10 mouse cellular contexts compared by ENCODE assay signal in the genomic region with DNA sequence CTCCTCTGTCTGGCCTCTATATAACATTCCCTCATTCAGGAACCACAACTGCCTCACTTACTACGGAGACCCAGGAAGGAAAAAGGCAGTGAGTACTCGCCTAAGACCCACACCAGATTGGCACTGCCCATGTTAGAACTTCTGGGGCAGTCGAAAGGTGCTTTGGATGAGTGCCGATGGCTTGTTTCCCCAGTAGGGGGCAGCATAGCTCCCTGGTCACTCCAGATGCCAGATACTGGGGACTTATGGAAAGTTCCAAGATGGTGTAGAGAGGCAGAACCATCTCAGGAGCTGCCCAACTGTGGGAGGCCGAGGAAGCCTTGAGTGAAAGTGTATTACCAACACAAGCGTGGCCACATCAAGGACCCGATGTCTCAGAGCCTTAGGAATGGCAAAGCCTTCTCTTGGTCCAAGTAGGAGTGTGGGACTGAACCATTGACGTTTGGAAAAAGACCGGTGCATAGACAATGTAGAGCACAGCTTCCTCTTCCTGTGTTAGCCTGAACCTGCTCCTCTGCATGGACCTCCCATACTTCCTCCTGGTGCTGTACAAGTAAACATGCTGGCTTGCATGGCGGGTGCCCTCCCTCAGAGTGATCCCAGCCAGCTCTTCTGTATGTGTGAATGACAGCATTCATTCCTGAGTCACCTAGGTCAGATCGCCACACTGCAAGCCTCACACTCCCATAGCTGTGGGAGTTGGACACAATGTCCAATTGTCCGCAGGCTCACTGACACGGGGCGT.
DNase-seq lines count a peak whose midpoint lies in the region; TF ChIP-seq lines count a peak whose summit lies in the region.
"Had no signal": no experiment of that assay in that cellular context is flagged by ENCODE, and none has a peak within 500 bp of the region (broad histone marks: within the 10 kb centered on the region; RNA-seq: fewer than 3 reads in every experiment).

No protein-coding gene starts in this region.

- TF ChIP-seq CTCF in CH12.LX (conservative IDR thresholded peaks at IDR 0.05 in 1 of 2, IDR thresholded peaks at IDR 0.05 in 1 of 2; ENCODE audit: low read depth in 2 of 2, low read length in 2 of 2) = peak; percentile 61 to 80
- peak; percentile 29; the same call in 1 of the 2 replicates for TF ChIP-seq CTCF in bone marrow macrophage, adult 2 months (IDR thresholded peaks at IDR 0.05; ENCODE audit: low read depth, low read length)

- no peak overlapping the region for H3K4me3 ChIP-seq in CH12.LX (replicated peaks in 1 of 3; ENCODE audit: low read depth in 2 of 3, low read length in 2 of 3, poor library complexity in 1 of 3)
- no peak overlapping the region for H3K4me3 ChIP-seq in bone marrow macrophage, adult 2 months (ENCODE audit: insufficient read depth, low read length)
- H3K4me3 ChIP-seq: erythroblast, embryonic 14.5 days; limb, embryonic 15.5 days had no signal

- intact Hi-C loops in heart, postnatal 10 days (cut with DNase I) = loop anchor here (10.0 kb wide), 1 partner anchor 290 kb away; no protein-coding TSS in a partner anchor
- intact Hi-C loops in left cerebral cortex, postnatal 25 days (cut with DNase I) = no loop called here

- dilution Hi-C loops in CH12.LX (cut with MboI; ENCODE audit: extremely low pct_ligation_motif_present, extremely low pct_unique_long_range_greater_than_20kb, low sequenced_read_pairs) = no loop called here

- no peak for TF ChIP-seq EP300 in CH12.LX (IDR thresholded peaks at IDR 0.05; ENCODE audit: low read length)

- peak overlapping the region; percentile 5 for H3K27ac ChIP-seq in CH12.LX (ENCODE audit: insufficient read depth, low read depth)
- H3K27ac ChIP-seq in bone marrow macrophage, adult 2 months (ENCODE audit: insufficient read depth, low read depth, low read length) = no peak overlapping the region
- H3K27ac ChIP-seq: limb, embryonic 15.5 days had no signal

- no peak for TF ChIP-seq POLR2A in CH12.LX (IDR thresholded peaks at IDR 0.05; ENCODE audit: low read depth, low read length)
- no peak for TF ChIP-seq POLR2A in bone marrow macrophage, adult 2 months (IDR thresholded peaks at IDR 0.05; ENCODE audit: borderline replicate concordance, low read depth, low read length)

- no peaks in the 10 kb centered on the region for H3K27me3 ChIP-seq in CH12.LX (replicated peaks)

- 0 out of 2 replicates have a peak overlapping the region, but pooled peaks have one; percentile 7 for H3K4me2 ChIP-seq in CH12.LX (ENCODE audit: insufficient read depth, low read depth, poor library complexity, severe bottlenecking)
- H3K4me2 ChIP-seq: limb, embryonic 15.5 days had no signal

- no peaks in the 10 kb centered on the region for H3K36me3 ChIP-seq in CH12.LX (replicated peaks in 1 of 2; ENCODE audit: control insufficient read depth in 1 of 2, insufficient read depth in 1 of 2, low read length in 1 of 2)
- H3K36me3 ChIP-seq: limb, embryonic 15.5 days had no signal

- H3K9ac ChIP-seq in CH12.LX (ENCODE audit: insufficient read depth, low read depth) = no peak overlapping the region
- H3K9ac ChIP-seq: limb, embryonic 15.5 days had no signal

- H3K4me1 ChIP-seq in CH12.LX (ENCODE audit: control insufficient read depth in 1 of 2, insufficient read depth in 2 of 2) = peaks cover 6 to 19% of the 10 kb centered on the region in 2 experiments
- H3K4me1 ChIP-seq in bone marrow macrophage, adult 2 months (ENCODE audit: control insufficient read depth, insufficient read depth, low read length) = peaks cover 4% of the 10 kb centered on the region; the same call in 1 of the 2 replicates

- H3K9me3 ChIP-seq in CH12.LX (replicated peaks; ENCODE audit: low read length) = no peaks in the 10 kb centered on the region
- H3K9me3 ChIP-seq: limb, embryonic 15.5 days had no signal

- in situ Hi-C loops in CH12.LX (cut with MboI; ENCODE audit: low pct_ligation_motif_present, low pct_unique_long_range_greater_than_20kb, low sequenced_read_pairs) = loop anchor here (25.0 kb wide), 1 partner anchor 677 kb away; no protein-coding TSS in a partner anchor

- DNase-seq in heart, postnatal 4 days = peak; percentile 14
- DNase-seq in heart, postnatal 10 days = no peak
- peak; percentile 63 for DNase-seq in CH12.LX (ENCODE audit: extremely low read depth)
- DNase-seq in lung, postnatal 14 days = peak; percentile 21
- DNase-seq in yolk sac, embryonic 10.5 days (ENCODE audit: low spot score) = no peak
- no peak for DNase-seq in left cerebral cortex, postnatal 25 days (ENCODE audit: low spot score in 2 of 2)
- no peak for DNase-seq in kidney, adult 11 months

- H3K79me2 ChIP-seq in CH12.LX (replicated peaks; ENCODE audit: control insufficient read depth, extremely low read depth, insufficient read depth, poor library complexity, severe bottlenecking) = no peaks in the 10 kb centered on the region

- peak; percentile 63 for TF ChIP-seq RAD21 in CH12.LX (IDR thresholded peaks at IDR 0.05; ENCODE audit: low read depth, low read length)

TF ChIP-seq in CH12.LX, 34 proteins besides CTCF, POLR2A, EP300 and RAD21:
- TF ChIP-seq GABPA (IDR thresholded peaks at IDR 0.05; ENCODE audit: insufficient replicate concordance, low read depth, low read length) = no peak
- TF ChIP-seq SMC3 (IDR thresholded peaks at IDR 0.05; ENCODE audit: low read depth, low read length) = peak; percentile 62
- TF ChIP-seq MEF2A (IDR thresholded peaks at IDR 0.05; ENCODE audit: borderline replicate concordance, low read depth, low read length) = no peak
- no peak for TF ChIP-seq MAFK (IDR thresholded peaks at IDR 0.05; ENCODE audit: insufficient replicate concordance, low read length)
- no peak for TF ChIP-seq ZNF384 (IDR thresholded peaks at IDR 0.05; ENCODE audit: low read depth, low read length)
- no peak for TF ChIP-seq USF1 (IDR thresholded peaks at IDR 0.05; ENCODE audit: low read depth, low read length)
- TF ChIP-seq BHLHE40 (IDR thresholded peaks at IDR 0.05; ENCODE audit: low read depth, low read length) = no peak
- no peak for TF ChIP-seq CHD2 (IDR thresholded peaks at IDR 0.05; ENCODE audit: low read length)
- TF ChIP-seq ELF1 (IDR thresholded peaks at IDR 0.05; ENCODE audit: low read depth, low read length) = peak; percentile 32; the same call in 1 of the 2 replicates
TF ChIP-seq in CH12.LX: peak in this region for 2.

Comparison
In these comparisons a context has a peak if more than half of its experiments do, and no peak if none do; other contexts are left out.
1. DNase-seq: peak in heart, postnatal 4 days (single experiment), CH12.LX (single experiment) and lung, postnatal 14 days (single experiment); none in heart, postnatal 10 days (0 of 2), yolk sac, embryonic 10.5 days (single experiment), left cerebral cortex, postnatal 25 days (0 of 2) and kidney, adult 11 months (single experiment).